Mouse (Mus musculus) gastrocnemius, adult 8-10 months (tissue): Measurements from ENCODE around the gene Vmn2r20. TPM values are rescaled to one million over a fixed set of nuclear protein-coding genes. Genes with fewer than 3 reads are reported as not detected.
"Not testable (repeated sequence)": the region's sequence is repeated elsewhere in the genome, so short reads cannot be mapped to it uniquely, and the experiment has no call there.

ENCODE experiments used
- DNase-seq, 2 experiments: peaks; one replicate each; pipeline ENCODE4 v3.0.0; 2022; ENCODE audit warnings: low spot score in 2 of 2
- total RNA-seq, 4 experiments: library from RNA; stranded (reverse); gene quantifications; 2 replicates each; pipeline ENCODE4 v1.2.4; 2022

Gene Vmn2r20
- total RNA-seq = not detected

GRCm38 (mm10) chr6:123418016-123418415 is at the start of gene Vmn2r20:
TSS of gene Vmn2r20 (minus strand) at chr6:123418116.
- not testable (repeated sequence) for DNase-seq

- not testable (repeated sequence) for DNase-seq
These were observed 6.5 kb upstream of the Vmn2r20 start for GRCm38 (mm10) chr6:123424413-123424812.

- DNase-seq = not testable (repeated sequence)
These were observed 10.8 kb downstream of the Vmn2r20 start for GRCm38 (mm10) chr6:123406918-123407665.

GRCm38 (mm10) chr6:123388824-123389223 is 29.1 kb downstream of the Vmn2r20 start:
- not testable (repeated sequence) for DNase-seq

- no peak for DNase-seq
These were observed 71.8 kb downstream of the Vmn2r20 start for GRCm38 (mm10) chr6:123346141-123346540.

GRCm38 (mm10) chr6:123340093-123340492 is 77.8 kb downstream of the Vmn2r20 start:
- DNase-seq = no peak

GRCm38 (mm10) chr6:123332503-123332902 is 85.4 kb downstream of the Vmn2r20 start:
- DNase-seq = no peak

Other genes starting within 250 kb of the Vmn2r20 start
- not detected for gene Clec4b2, start 245.2 kb downstream of the Vmn2r20 start, total RNA-seq
- gene Clec4n, start 188.3 kb downstream of the Vmn2r20 start, total RNA-seq = under 1 TPM in 1 of 4 experiments, not detected in 3; 0.76 TPM
- not detected for gene Clec4d, start 156.0 kb downstream of the Vmn2r20 start, total RNA-seq
- not detected for gene Clec4e, start 128.2 kb downstream of the Vmn2r20 start, total RNA-seq
- not detected for gene Vmn2r19, start 109.8 kb downstream of the Vmn2r20 start, total RNA-seq
- gene Vmn2r21, start 115.3 kb upstream of the Vmn2r20 start, total RNA-seq = not detected
- not detected for gene Vmn2r22, start 232.6 kb upstream of the Vmn2r20 start, total RNA-seq